Mouse (Mus musculus) kidney, postnatal 25 days (tissue): ENCODE data around the gene Lipa.

Experiments
- DNase-seq, 2 experiments: peaks; one replicate each; pipeline ENCODE4 v3.0.0; 2021; ENCODE audit warnings: mixed read lengths in 2 of 2

Lipa gene

DNA sequence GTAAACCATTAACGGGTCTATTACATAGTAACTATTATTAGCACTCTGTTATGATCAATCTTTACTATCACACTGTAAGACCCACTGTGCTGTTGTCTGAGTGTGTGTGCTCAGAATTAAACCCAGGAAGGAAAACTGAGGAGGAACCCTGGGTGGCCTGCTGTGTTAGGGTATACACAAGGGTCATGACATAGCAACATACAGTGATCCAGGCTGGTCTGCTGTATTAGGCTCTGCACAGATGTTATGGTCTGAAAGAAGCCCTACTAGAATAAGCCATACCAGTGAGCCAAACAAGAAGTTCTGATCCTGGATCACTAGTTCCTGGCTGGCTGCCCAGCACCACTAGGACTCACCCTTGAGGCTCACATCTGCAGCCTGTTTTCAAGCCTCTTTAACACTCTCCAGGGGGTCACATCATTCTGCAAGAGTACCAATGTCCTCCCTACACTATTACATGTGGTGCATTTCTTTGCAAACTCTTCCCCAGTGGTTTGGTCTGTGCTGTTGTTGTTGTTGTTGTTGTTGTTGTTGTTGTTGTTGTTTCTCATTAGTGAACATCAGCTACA, 65.7 kb downstream of the Lipa start:
- peak; percentile 14 to 36 for DNase-seq

DNA sequence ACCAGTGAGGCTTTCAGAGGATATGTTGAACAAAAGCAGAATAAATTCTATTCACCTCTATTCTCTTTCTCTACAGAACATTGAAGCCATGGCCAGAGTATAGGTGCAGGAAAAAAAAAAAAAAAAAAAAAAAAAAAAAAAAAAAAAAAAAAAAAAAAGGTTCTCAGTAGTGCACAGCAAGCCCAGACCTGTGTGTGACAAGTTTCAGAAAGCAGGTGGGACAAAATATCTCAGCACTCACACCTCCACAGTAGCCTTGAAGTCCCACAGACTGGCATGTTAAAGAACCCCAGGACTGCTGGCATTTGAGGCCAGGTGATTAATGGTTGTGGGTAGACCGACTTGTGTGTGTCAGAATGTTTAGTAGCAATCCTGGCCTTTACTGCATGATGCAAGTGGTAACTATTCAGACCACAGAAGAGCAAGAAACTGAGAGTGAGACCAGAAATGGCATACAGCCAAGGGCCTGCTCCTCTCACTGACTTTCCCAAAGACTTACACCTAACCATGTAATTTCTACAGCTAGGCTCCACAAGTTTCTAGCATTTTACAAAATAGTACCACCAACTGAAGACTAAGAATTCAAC, 76.4 kb downstream of the Lipa start:
- DNase-seq = no peak

- DNase-seq = no peak
These were observed 78.4 kb downstream of the Lipa start for GRCm38 (mm10) chr19:34448851-34449250.

DNA sequence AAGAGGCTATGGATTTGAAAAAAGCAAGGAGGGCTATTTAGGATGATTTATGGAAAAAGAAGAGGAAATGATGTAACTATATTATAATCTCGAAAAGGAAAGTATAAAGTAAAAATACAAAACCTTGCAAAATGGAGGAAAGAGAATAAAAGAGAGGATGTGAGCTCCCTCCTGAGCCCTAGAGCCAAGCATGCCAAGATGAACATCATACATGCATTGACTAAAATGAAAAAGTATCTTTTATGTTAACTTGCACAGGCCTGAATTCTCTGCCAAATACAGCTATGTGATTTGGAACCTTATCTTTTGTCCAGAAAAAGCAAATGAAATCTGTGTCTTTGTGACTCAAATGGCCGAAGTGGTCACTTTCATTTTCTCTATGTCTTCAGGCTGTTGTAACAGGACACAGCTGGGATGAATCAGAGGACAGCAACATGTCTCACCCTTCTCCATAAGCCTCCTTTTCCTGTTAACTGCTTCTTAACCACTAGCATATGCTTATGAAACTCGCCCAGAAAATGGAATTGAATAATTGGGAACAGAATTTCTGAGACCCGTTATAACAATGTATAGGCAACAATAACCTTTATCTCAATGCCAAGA, 81.8 kb downstream of the Lipa start:
- peak; percentile 13 to 36 for DNase-seq

DNA sequence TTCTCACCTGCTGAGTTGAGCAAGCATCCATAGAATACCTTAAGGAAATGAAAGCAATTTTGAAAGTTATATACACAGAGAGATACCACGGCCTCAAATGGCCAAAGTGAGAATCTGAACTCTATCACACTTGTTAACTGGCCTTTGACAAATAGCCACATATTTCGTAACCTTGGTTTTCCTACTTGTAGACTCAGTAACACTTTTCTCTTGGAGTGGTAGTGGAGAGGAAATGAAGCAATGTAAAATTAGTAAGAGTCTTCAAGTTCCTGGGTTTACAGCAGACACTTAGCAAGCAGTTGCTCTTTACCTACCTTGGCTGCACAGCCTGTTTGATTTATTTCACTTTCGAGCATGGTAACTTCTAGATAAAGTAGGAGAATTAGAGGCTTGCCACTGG, 82.5 kb downstream of the Lipa start:
- DNase-seq = no peak
